Mouse (Mus musculus) megakaryocyte progenitor cell, adult 5-6 weeks (primary cell): ENCODE results near the gene Olfr651. TPM values are rescaled to one million over a fixed set of nuclear protein-coding genes. Genes with fewer than 3 reads are reported as not detected.
"Not testable (repeated sequence)": the region's sequence is repeated elsewhere in the genome, so short reads cannot be mapped to it uniquely, and the experiment has no call there.

Experiments
- ATAC-seq: replicated peaks from 2 replicates; pipeline ENCODE4 v1.8.0; 2016; ENCODE audit warnings: mild to moderate bottlenecking, moderate TSS enrichment, inconsistent platforms; ENCODE audit not compliant: poor library complexity
- total RNA-seq, 2 experiments: library from RNA; stranded (forward) in 1 of 2; stranded (reverse) in 1 of 2; fragments of 157-497, 149-512 nt in 1 of 2; fragments of 200-1000 nt in 1 of 2; gene quantifications; 2 replicates each; pipeline versions ENCODE4 v1.2.3 to v1.2.4; 2015 to 2017

Gene Olfr651
- total RNA-seq (2015) (not detected in 2 replicates), total RNA-seq (2017) (not detected in 2 replicates)

DNA sequence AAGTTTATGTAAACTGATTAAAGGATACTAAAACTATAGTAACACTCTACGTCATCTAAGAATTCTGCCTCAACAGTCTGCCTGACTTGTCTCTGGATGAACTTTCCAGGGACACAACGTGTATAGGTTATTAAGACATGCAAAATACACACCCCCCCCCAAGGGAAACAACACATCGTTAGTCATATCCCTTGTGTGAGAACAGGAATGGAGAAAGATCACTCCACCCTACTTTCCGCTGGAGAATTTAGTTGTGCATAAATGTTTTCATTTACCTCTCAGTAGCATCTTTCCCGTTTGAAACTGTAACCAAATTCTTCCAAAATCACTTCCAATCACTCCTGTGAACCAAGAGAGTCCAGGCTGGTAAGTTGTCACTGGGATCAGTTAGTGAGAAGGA, at the start of gene Olfr651:
Olfr651 (plus strand) TSS at position 301 of the 400 bp plus-strand sequence.
- no peak for ATAC-seq

DNA sequence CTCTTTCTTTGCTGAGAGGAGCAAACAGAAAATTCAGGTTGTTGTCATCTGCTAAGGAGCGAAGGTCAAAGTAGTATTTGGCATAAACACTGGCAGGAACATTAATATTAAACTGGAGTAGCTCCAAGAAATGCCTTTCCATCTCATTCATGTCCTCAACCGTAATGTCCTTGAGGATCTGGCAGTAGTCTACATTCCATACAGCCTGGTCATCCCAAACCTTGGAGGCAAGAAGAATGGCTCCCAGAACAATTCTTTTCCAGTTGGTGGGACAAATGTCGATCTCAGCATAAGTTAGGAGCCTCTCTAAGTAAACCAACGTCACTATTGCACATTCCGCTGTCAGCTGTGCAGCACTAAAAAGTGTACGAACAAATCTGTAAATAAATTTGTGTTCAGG, 48.7 kb upstream of the Olfr651 start:
- ATAC-seq = not testable (repeated sequence)

DNA sequence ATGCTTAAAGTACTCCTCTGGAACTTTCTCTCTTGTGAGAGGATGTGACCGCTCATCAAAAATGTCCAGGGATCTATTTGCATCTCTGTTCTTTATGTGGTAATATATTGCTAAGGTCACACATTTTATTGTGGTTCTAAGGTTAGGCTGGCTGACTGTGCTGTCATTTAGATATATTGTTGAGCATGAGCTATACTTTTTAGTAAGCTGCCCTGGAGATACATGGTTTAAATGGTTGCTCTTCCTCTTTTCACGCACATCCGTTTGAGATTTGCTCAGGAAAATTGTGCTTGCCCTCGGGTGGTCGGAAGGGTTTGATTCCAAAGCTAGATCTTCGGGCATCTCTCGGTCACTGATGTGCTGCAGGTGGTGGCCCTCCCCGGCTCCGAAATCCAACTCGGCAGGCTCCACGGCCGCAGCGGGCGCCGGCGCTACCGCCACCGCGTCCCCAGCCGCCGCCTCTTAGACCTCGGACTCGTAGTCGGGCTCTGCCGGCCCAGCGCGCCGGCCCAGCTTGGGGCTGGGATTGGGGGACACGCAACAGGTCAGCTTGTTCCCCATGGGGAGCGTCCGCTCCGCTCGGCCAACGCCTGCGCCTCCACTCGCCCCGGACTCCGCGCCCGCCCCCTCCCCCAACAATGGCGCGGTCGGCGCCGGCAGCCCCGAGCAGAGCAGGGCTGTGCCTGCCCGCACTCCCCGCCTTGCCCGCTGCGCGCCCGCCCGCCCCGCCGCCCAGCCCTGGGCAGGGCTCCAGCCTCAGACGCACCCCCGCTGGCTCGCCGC, 48.2 kb upstream of the Olfr651 start:
- ATAC-seq = 0 out of 2 replicates have a peak, but pooled peaks have one; percentile 29

DNA sequence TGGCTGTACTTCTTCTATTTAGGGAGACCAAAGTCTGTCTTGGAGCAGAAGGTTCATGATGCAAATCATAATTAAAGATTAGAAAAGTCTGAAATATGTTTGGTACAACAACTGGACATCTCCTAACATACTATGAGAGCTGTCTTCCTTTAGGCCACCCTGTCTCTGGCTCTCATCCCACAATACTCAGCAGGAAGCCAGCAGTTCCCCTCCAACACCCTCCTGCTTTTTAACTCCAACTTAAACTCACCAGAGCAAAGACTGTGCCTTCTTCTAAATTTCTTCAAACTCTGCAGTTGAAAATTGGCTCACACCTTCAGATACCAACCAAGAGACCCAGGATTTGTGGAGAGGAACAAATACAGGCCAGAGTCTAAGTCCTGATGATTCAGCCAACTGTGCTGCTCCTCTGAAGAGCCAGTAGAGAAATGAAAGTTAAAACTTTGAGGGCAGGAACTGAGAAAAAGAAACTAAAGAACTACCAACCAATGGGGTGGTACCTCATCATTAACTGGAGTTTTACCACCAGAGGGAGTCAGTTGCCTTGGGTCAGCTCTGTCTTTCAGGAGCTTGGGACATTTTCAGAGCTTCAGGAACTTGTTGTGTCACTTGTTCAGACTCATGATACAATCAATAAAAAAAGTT, 42.4 kb upstream of the Olfr651 start, which contains the start of gene Trim30d:
Trim30d (minus strand) TSS at position 429 of the 645 bp plus-strand sequence.
- peak; percentile 100 for ATAC-seq

DNA sequence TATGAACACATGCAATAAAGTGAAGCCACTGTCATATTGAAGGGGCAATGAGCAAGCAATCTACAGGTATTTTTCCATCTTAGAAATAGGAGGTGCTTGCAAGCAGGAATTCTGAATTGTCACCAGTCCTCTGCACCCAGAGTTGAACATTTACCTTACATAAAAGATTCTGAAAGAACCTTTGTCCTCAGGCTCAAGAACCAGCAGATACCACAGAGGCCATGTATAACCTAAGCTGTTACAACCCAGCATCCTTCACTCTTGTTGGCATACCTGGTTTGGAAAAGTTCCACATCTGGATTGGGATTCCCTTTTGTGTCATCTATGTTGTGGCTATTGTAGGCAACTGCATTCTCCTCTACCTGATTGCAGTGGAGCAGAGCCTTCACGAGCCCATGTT, 2.8 kb downstream of the Olfr651 start:
- ATAC-seq = no peak

DNA sequence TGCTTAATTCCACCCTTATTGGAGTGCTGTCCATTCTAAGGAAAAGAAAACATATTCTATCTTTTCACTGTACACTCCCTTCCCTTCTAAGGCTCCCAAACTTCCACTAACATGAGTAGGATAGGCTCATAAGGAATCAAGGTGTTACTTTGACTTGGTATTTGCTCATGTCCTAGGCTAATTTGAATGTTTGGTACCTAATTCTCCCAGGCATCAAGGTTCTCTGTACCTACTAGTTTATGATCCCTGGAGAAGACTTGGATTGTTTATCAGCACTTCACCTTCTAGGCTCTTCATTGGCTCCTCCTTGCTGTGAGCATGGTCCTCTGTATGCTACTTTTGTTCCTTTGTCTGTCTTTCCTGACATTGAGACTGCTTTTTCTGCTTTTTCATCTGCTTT, 10.7 kb downstream of the Olfr651 start, which contains the start of gene Olfr652:
Olfr652 (plus strand) TSS at position 301 of the 400 bp plus-strand sequence.
- ATAC-seq = no peak

DNA sequence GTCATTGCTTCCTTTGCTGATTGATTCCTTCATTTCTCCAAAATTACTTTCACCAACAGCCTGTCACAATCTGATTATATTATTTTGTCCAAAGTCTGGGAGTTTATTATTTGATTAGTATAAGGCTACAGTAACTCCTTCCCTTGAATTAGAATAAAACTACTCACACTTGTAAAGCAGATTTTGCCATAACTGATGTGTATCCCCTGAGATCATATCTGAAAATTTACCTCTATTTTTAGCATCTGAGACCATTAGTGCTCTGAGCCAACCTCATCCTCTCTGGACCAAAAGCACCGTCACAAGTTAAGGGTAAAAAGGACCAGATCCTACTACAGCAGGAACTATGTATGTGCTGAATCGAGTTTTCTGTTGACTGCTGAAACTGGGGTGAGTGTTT, 27.1 kb downstream of the Olfr651 start, which contains the start of gene Olfr653:
Olfr653 (plus strand) TSS at position 301 of the 400 bp plus-strand sequence.
- ATAC-seq = no peak

DNA sequence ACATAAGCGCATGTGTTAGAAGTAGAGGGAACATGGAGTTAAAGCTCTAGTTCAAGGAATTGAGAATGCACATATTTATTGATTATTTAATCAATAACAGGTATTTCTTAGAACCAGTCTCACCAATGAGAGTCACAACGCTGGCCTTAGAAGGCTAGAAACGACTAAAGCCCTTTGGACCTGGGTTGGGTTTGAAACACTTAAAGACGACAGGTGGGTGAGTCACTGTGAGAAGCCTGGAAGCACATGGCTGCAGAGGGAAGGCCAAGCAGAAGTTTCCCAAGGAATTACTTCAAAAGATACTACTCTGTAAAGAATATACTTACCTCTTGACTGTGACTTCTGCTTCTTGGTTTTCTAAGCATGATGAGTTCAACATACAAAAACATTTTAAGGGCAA, 30.9 kb downstream of the Olfr651 start:
- no peak for ATAC-seq

DNA sequence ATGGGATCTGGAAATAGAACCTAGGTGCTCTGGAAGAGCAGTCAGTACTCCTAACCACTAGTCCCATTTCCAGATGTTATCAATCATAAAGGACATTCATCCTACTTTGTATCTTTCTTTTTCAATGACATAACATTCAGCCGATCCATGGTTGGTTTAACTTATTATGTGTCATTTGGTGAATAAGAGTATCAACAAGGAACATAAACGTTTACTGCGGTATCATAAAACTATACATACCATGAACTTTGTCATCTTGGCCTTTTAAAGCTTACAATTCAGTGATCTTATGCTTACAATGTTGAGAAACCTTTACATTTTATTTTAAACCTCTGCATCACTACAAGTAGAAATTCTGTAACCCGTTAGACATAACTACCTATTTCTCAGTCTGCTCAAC, 31.5 kb downstream of the Olfr651 start:
- no peak for ATAC-seq

DNA sequence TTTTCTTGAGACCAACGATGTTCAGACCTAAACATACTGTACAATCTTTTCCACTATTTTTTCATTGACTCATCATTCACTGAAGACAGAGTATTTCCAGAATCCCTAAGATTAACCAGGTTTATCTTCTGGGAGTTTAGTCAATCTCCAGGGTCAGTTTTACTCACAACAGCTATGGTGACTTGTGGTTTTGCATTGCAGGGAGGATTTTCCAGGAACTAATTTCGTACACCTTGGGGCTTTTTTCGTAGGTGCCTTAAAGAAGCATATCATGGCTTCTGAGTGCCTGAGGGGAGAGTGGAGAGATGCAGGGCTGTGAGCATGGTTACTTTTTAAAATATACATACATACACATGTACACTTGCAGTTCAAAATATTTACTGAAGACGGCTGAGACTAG, 36.8 kb downstream of the Olfr651 start, which contains the start of gene Olfr654:
Olfr654 (plus strand) TSS at position 301 of the 400 bp plus-strand sequence.
- ATAC-seq = no peak

DNA sequence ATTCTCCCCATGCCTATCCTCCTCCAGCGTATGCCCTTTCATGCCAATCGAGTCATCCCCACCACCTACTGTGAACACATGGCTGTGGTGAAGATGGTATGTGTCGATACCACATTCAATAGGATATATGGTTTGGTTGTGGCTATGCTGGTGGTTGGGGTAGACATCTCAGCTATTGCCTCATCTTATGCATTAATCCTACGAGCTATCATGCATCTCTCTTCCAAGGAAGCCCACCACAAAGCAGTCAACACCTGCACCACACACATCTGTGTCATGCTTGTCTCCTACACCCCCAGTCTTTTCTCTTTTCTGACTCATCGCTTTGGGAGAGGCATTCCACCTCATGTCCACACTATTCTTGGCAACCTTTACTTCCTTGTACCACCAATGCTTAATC, 38.3 kb downstream of the Olfr651 start:
- no peak for ATAC-seq

DNA sequence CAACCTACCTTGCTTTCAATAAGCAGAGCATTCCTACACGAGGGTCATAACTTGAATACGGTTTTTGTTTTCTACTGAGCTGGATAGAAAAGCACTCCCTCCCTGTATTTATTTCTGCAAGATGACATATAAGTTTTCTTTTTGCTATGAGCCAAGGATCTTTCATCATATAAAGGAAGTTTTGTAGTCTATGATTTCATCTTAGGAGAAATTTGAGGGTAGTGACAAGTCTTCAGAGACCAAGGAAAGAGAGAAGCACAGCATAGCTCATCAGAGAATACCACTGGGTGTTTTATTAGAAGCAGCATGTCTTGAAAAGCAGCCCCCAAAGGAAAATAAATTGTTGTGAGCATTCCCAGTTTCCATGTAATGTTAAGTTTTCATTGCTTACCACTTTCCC, 51.7 kb downstream of the Olfr651 start, which contains the start of gene Olfr655:
Olfr655 (minus strand) TSS at position 101 of the 400 bp plus-strand sequence.
- ATAC-seq = no peak

DNA sequence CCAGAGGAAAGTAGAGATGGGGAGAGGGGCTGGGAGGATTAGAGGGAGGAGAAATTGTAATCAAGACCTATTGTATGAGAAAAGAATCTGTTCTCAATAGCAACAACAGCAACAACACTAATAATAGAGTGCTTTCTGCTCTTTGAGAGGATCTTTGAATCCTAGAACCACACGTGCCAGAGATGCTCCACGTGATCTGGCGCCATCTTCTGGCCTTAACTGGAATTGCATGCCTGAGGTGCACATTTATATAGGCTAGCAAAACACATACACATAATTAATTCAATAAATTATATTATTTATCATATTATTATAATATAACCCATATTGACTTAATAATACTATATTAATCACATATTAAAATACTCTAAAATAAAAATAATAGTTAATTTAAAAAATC, 53.2 kb downstream of the Olfr651 start:
- peak; percentile 98 for ATAC-seq

Other genes starting within 250 kb of the Olfr651 start
- 47.7 and 58.0 TPM in 2 replicates for gene Trim12a, start 234.7 kb upstream of the Olfr651 start, total RNA-seq (2015)
- 63.9 and 69.0 TPM in 2 replicates for gene Trim12a, start 234.7 kb upstream of the Olfr651 start, total RNA-seq (2017)
- gene Trim34b, start 220.7 kb upstream of the Olfr651 start, total RNA-seq (2015) = 0.17 and 0.32 TPM in 2 replicates
- gene Trim34b, start 220.7 kb upstream of the Olfr651 start, total RNA-seq (2017) = 0.10 and 0.87 TPM in 2 replicates
- gene Trim12c, start 196.8 kb upstream of the Olfr651 start, total RNA-seq (2015) = 13.4 and 14.2 TPM in 2 replicates
- gene Trim12c, start 196.8 kb upstream of the Olfr651 start, total RNA-seq (2017) = 23.5 and 30.1 TPM in 2 replicates
- gene Trim30b, start 180.2 kb upstream of the Olfr651 start, total RNA-seq (2015) = 0.61 and 2.0 TPM in 2 replicates
- 1.5 and 1.8 TPM in 2 replicates for gene Trim30b, start 180.2 kb upstream of the Olfr651 start, total RNA-seq (2017)
- gene Trim30c, start 149.3 kb upstream of the Olfr651 start, total RNA-seq (2015) = 0.12 and 0.52 TPM in 2 replicates
- gene Trim30c, start 149.3 kb upstream of the Olfr651 start, total RNA-seq (2017) = 0.29 and 1.0 TPM in 2 replicates
- 38.5 and 40.9 TPM in 2 replicates for gene Trim30a, start 84.9 kb upstream of the Olfr651 start, total RNA-seq (2015)
- gene Trim30a, start 84.9 kb upstream of the Olfr651 start, total RNA-seq (2017) = 29.1 and 29.4 TPM in 2 replicates
- 11.5 and 13.9 TPM in 2 replicates for gene Trim30d, start 42.3 kb upstream of the Olfr651 start, total RNA-seq (2015)
- gene Trim30d, start 42.3 kb upstream of the Olfr651 start, total RNA-seq (2017) = 8.7 and 10.7 TPM in 2 replicates
- gene Olfr652, start 10.8 kb downstream of the Olfr651 start, total RNA-seq (2015) = not detected in 2 replicates
- not detected in 2 replicates for gene Olfr652, start 10.8 kb downstream of the Olfr651 start, total RNA-seq (2017)
- not detected in 2 replicates for gene Olfr653, start 27.2 kb downstream of the Olfr651 start, total RNA-seq (2015)
- not detected in 2 replicates for gene Olfr653, start 27.2 kb downstream of the Olfr651 start, total RNA-seq (2017)
- gene Olfr654, start 36.9 kb downstream of the Olfr651 start, total RNA-seq (2015) = not detected in 2 replicates
- gene Olfr654, start 36.9 kb downstream of the Olfr651 start, total RNA-seq (2017) = not detected in 2 replicates
- gene Olfr655, start 51.6 kb downstream of the Olfr651 start, total RNA-seq (2015) = not detected in 2 replicates
- 0.62 TPM in 1 of 2 replicates, not detected in the other for gene Olfr655, start 51.6 kb downstream of the Olfr651 start, total RNA-seq (2017)
- gene Olfr656, start 63.8 kb downstream of the Olfr651 start, total RNA-seq (2015) = not detected in 2 replicates
- not detected in 2 replicates for gene Olfr656, start 63.8 kb downstream of the Olfr651 start, total RNA-seq (2017)
- gene Olfr657, start 74.7 kb downstream of the Olfr651 start, total RNA-seq (2015) = not detected in 2 replicates
- not detected in 2 replicates for gene Olfr657, start 74.7 kb downstream of the Olfr651 start, total RNA-seq (2017)
- gene Olfr658, start 97.2 kb downstream of the Olfr651 start, total RNA-seq (2015) = 0.77 and 0.85 TPM in 2 replicates
- gene Olfr658, start 97.2 kb downstream of the Olfr651 start, total RNA-seq (2017) = 0.14 and 0.25 TPM in 2 replicates
- not detected in 2 replicates for gene Olfr659, start 116.6 kb downstream of the Olfr651 start, total RNA-seq (2015)
- gene Olfr659, start 116.6 kb downstream of the Olfr651 start, total RNA-seq (2017) = not detected in 2 replicates
- not detected in 2 replicates for gene Olfr661, start 136.4 kb downstream of the Olfr651 start, total RNA-seq (2015)
- not detected in 2 replicates for gene Olfr661, start 136.4 kb downstream of the Olfr651 start, total RNA-seq (2017)
- gene Usp17le, start 227.3 kb downstream of the Olfr651 start, total RNA-seq (2015) = not detected in 2 replicates
- not detected in 2 replicates for gene Usp17le, start 227.3 kb downstream of the Olfr651 start, total RNA-seq (2017)